Mouse (Mus musculus): ENCODE results near the gene Rps16. TPM values are rescaled to one million over a fixed set of nuclear protein-coding genes. Genes with fewer than 3 reads are reported as not detected.

The Rps16 gene
- total RNA-seq, 2 experiments from 2014 or later = 462 to 497 TPM

GRCm38 (mm10) chr7:28344637-28345036 is 5.8 kb upstream of the Rps16 start:
- peak; percentile 35 to 76 for DNase-seq (ENCODE audit: low spot score in 2 of 2)

GRCm38 (mm10) chr7:28347746-28348145 is 2.7 kb upstream of the Rps16 start:
- no peak for DNase-seq (ENCODE audit: low spot score in 2 of 2)

GRCm38 (mm10) chr7:28348601-28349000 is 1.9 kb upstream of the Rps16 start:
- no peak for DNase-seq (ENCODE audit: low spot score in 2 of 2)

GRCm38 (mm10) chr7:28351676-28352191 is 1.3 kb downstream of the Rps16 start:
- no peak for DNase-seq (ENCODE audit: low spot score in 2 of 2)

- DNase-seq (ENCODE audit: low spot score in 2 of 2) = no peak
Measured at GRCm38 (mm10) chr7:28353267-28353666, 2.8 kb downstream of the Rps16 start.

- DNase-seq (ENCODE audit: low spot score in 2 of 2) = no peak
Measured at GRCm38 (mm10) chr7:28354113-28354581, 3.7 kb downstream of the Rps16 start.

GRCm38 (mm10) chr7:28354596-28354995 is 4.1 kb downstream of the Rps16 start:
- DNase-seq (ENCODE audit: low spot score in 2 of 2) = no peak

GRCm38 (mm10) chr7:28355221-28355620 is 4.8 kb downstream of the Rps16 start:
- no peak for DNase-seq (ENCODE audit: low spot score in 2 of 2)

GRCm38 (mm10) chr7:28356981-28357380 is 6.5 kb downstream of the Rps16 start:
- no peak for DNase-seq (ENCODE audit: low spot score in 2 of 2)

- DNase-seq (ENCODE audit: low spot score in 2 of 2) = no peak
Measured at GRCm38 (mm10) chr7:28357984-28358383, 7.5 kb downstream of the Rps16 start.

- no peak for DNase-seq (ENCODE audit: low spot score in 2 of 2)
Measured at GRCm38 (mm10) chr7:28358431-28358830, 8.0 kb downstream of the Rps16 start.

GRCm38 (mm10) chr7:28359854-28360253 is 9.4 kb downstream of the Rps16 start:
- no peak for DNase-seq (ENCODE audit: low spot score in 2 of 2)

- no peak for DNase-seq (ENCODE audit: low spot score in 2 of 2)
Measured at GRCm38 (mm10) chr7:28360291-28360690, 9.8 kb downstream of the Rps16 start.

- no peak for DNase-seq (ENCODE audit: low spot score in 2 of 2)
Measured at GRCm38 (mm10) chr7:28361647-28362341, 11.3 kb downstream of the Rps16 start.

GRCm38 (mm10) chr7:28362441-28363060 is 12.1 kb downstream of the Rps16 start:
- DNase-seq (ENCODE audit: low spot score in 2 of 2) = no peak

- DNase-seq (ENCODE audit: low spot score in 2 of 2) = peak in 1 of 2 experiments; percentile 22
Measured at GRCm38 (mm10) chr7:28367663-28368275, 17.3 kb downstream of the Rps16 start.

GRCm38 (mm10) chr7:28368276-28368920 is 17.9 kb downstream of the Rps16 start:
- no peak for DNase-seq (ENCODE audit: low spot score in 2 of 2)

GRCm38 (mm10) chr7:28370051-28370450 is 19.6 kb downstream of the Rps16 start:
- DNase-seq (ENCODE audit: low spot score in 2 of 2) = no peak

GRCm38 (mm10) chr7:28370977-28371513 is 20.6 kb downstream of the Rps16 start:
- DNase-seq (ENCODE audit: low spot score in 2 of 2) = no peak

GRCm38 (mm10) chr7:28371514-28371989 is 21.1 kb downstream of the Rps16 start:
- no peak for DNase-seq (ENCODE audit: low spot score in 2 of 2)

All from left cerebral cortex, adult 18-20 months (tissue).